Mouse (Mus musculus): ENCODE data around the gene Sspn. TPM values are rescaled to one million over a fixed set of nuclear protein-coding genes. Genes with fewer than 3 reads are reported as not detected.

Gene Sspn
- polyA plus RNA-seq, 1 experiment from 2014 or later: 7.9 TPM

DNA sequence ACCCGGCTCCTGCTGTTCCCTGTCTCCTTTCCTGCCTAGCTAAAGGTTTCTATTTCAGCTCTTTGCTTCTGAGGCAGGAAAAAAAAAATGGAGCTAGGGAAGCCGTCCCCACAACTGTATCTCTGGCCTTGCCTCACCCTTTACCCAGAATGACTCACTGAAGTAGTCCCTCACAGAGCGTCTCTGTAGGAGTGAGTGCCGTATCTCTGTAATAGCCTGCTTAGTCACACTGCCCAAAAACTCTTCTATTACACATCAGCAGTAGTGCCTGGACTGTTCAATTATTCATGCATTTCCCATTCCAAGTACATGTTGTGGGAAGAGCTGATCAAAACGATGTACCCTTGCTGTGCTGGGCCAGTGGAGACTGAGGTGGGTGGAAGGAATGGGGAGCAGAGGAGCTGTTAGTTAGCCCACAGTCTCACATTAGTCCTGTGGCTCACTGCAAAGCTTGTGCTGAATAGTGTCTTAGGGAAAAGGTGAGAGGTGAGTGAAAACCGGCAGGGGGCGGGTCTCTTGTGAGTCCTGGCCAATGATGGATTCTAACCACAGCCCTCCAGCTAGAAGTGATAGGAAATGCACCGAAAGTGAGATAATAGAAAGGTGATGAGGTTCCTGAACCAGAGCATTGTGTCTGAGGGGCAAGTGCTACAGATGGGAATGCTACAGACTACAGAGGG, 46.5 kb downstream of the Sspn start:
- Histone ChIP-seq H3K9ac (ENCODE audit: low read depth, low read length) (no peak overlapping the region), H3K27me3 (ENCODE audit: control insufficient read depth, insufficient read depth, low read length) (no peaks in the 10 kb centered on the region), H3K9me3 (ENCODE audit: control insufficient read depth, low read length) (no peaks in the 10 kb centered on the region), H3K36me3 (ENCODE audit: control insufficient read depth, insufficient read depth, low read length) (no peaks in the 10 kb centered on the region), H3K27ac (ENCODE audit: low read depth, low read length) (no peak overlapping the region), H3K4me1 (ENCODE audit: control insufficient read depth, insufficient read depth, low read length) (no peaks in the 10 kb centered on the region), H3K4me3 (ENCODE audit: low read length) (no peak overlapping the region), H3K4me2 (replicated peaks; ENCODE audit: low read depth, low read length) (no peak overlapping the region)
- no peak for ATAC-seq (ENCODE audit: low FRiP score, low TSS enrichment)
- WGBS: 74% methylated on average over 8 of the region's 8 CpGs

DNA sequence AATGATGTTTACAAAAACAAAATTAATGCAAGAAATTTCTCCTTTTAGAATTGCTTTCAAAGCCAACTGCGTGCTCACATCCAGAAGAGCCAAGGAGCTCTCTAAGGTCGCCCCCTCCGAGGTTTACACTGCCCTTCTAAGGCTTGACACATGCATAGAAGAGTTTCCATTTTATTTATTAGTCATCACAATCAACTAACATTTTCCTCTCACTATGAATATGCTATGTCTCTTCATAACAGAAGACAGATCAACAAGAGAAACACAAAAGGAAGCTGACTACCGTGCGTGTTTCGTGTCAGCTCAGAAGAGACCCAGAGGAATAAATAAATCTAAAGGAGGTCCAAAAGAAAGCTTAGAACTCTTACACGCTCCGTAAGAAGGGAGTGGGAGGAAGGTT, 49.6 kb downstream of the Sspn start:
- Histone ChIP-seq H3K4me3 (ENCODE audit: low read length) (no peak overlapping the region), H3K36me3 (ENCODE audit: control insufficient read depth, insufficient read depth, low read length) (no peaks in the 10 kb centered on the region), H3K9me3 (ENCODE audit: control insufficient read depth, low read length) (no peaks in the 10 kb centered on the region), H3K27ac (ENCODE audit: low read depth, low read length) (no peak overlapping the region), H3K4me1 (ENCODE audit: control insufficient read depth, insufficient read depth, low read length) (no peaks in the 10 kb centered on the region), H3K9ac (ENCODE audit: low read depth, low read length) (no peak overlapping the region), H3K4me2 (replicated peaks; ENCODE audit: low read depth, low read length) (no peak overlapping the region), H3K27me3 (ENCODE audit: control insufficient read depth, insufficient read depth, low read length) (no peaks in the 10 kb centered on the region)
- no peak for ATAC-seq (ENCODE audit: low FRiP score, low TSS enrichment)
- WGBS: 77% methylated on average over 8 of the region's 8 CpGs

DNA sequence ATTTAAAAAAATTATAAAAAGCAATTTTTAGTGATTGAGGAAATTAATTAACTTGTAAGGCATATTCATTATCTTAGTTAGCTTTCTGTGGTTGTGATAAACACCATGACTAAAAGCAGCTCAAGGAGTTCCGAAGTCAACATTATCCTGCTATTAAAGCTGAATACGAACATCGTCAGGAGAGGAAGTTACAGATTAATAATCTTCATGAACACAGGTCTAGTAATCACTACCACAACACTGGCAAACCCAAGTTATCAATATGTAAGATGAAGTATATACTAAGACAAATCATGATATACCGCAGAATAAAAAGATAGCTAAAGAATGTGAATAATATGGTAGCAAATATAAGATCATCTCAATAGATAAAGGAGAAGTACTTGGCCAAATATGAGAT, 50.9 kb downstream of the Sspn start:
- H3K4me3 ChIP-seq (ENCODE audit: low read length): no peak overlapping the region
- WGBS: 92% methylated on average over 4 of the region's 4 CpGs
- no peaks in the 10 kb centered on the region for H3K4me1 ChIP-seq (ENCODE audit: control insufficient read depth, insufficient read depth, low read length)
- H3K27me3 ChIP-seq (ENCODE audit: control insufficient read depth, insufficient read depth, low read length): no peaks in the 10 kb centered on the region
- no peaks in the 10 kb centered on the region for H3K36me3 ChIP-seq (ENCODE audit: control insufficient read depth, insufficient read depth, low read length)
- H3K9me3 ChIP-seq (ENCODE audit: control insufficient read depth, low read length): no peaks in the 10 kb centered on the region
- H3K27ac ChIP-seq (ENCODE audit: low read depth, low read length): no peak overlapping the region
- H3K9ac ChIP-seq (ENCODE audit: low read depth, low read length): no peak overlapping the region
- no peak for ATAC-seq (ENCODE audit: low FRiP score, low TSS enrichment)
- H3K4me2 ChIP-seq (replicated peaks; ENCODE audit: low read depth, low read length): no peak overlapping the region

DNA sequence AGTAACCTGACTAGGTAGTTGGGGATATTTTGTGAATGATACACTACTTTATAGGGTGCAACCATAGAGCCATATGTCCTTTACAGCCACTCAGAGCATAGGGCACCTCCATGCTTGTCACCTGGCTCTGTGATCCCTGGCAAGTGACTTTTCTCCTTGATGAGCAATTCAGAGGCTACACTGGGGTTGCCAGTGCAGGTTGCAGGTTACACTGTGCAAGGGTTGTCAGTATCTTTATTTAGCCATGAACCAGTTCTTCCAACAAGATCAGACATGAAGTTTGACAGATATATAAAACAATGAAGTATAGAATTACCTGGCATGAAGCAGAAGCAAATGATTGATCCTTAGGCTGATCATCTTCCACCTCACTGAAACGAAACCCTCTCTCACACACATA, 59.1 kb downstream of the Sspn start:
- H3K4me1 ChIP-seq (ENCODE audit: control insufficient read depth, insufficient read depth, low read length): peaks cover 3% of the 10 kb centered on the region; the same call in 1 of the 2 replicates
- H3K27me3 ChIP-seq (ENCODE audit: control insufficient read depth, insufficient read depth, low read length): no peaks in the 10 kb centered on the region
- no peaks in the 10 kb centered on the region for H3K36me3 ChIP-seq (ENCODE audit: control insufficient read depth, insufficient read depth, low read length)
- ATAC-seq (ENCODE audit: low FRiP score, low TSS enrichment): no peak
- no peak overlapping the region for H3K4me3 ChIP-seq (ENCODE audit: low read length)
- WGBS: 83% methylated on average over 1 of the region's 1 CpGs
- H3K4me2 ChIP-seq (replicated peaks; ENCODE audit: low read depth, low read length): no peak overlapping the region
- H3K9me3 ChIP-seq (ENCODE audit: control insufficient read depth, low read length): no peaks in the 10 kb centered on the region
- no peak overlapping the region for H3K27ac ChIP-seq (ENCODE audit: low read depth, low read length)
- H3K9ac ChIP-seq (ENCODE audit: low read depth, low read length): no peak overlapping the region

DNA sequence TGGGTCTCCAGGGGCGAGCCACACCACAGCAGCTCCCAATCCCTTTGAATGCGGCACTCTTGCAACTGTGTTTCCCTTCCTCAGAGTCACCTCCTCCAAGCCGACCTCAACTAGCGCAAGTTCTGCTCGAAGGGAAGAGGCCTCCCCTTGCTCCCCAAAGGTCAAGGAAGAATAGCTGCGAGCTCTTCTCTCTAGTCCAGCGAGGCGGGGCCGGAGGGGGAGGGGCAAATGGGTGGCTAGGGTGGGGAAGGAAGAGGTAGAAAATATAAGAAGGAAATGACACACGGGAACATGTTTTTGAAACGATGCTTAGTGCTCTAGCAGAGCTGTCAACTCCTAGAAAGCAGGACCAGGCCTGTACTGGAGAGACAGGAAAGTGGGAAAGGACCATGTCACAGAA, 61.1 kb downstream of the Sspn start:
- WGBS: 65% methylated on average over 11 of the region's 11 CpGs
- peaks cover 3% of the 10 kb centered on the region; the same call in 1 of the 2 replicates for H3K4me1 ChIP-seq (ENCODE audit: control insufficient read depth, insufficient read depth, low read length)
- H3K4me3 ChIP-seq (ENCODE audit: low read length): no peak overlapping the region
- no peaks in the 10 kb centered on the region for H3K9me3 ChIP-seq (ENCODE audit: control insufficient read depth, low read length)
- no peak overlapping the region for H3K9ac ChIP-seq (ENCODE audit: low read depth, low read length)
- no peak overlapping the region for H3K4me2 ChIP-seq (replicated peaks; ENCODE audit: low read depth, low read length)
- H3K36me3 ChIP-seq (ENCODE audit: control insufficient read depth, insufficient read depth, low read length): no peaks in the 10 kb centered on the region
- no peaks in the 10 kb centered on the region for H3K27me3 ChIP-seq (ENCODE audit: control insufficient read depth, insufficient read depth, low read length)
- ATAC-seq (ENCODE audit: low FRiP score, low TSS enrichment): no peak
- H3K27ac ChIP-seq (ENCODE audit: low read depth, low read length): no peak overlapping the region

DNA sequence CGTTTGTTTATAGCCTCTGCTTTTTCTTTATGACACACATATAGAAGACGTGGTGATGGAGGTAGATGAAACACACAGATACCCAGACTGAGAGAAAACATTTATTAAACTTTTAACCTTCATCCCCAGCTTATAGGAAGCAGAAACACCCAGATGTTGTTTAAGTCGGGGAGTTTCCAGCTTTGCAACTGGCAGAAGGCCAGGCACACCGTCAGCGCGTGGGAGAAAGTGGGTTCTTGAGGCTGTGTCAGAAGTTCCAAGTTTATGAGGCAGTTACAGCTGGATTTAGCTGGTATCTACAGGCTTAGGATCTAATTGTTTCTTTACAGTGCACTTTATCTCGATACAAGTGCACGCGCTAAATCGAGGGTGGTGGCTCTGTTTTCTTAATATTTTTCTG, 61.5 kb downstream of the Sspn start:
- 0 out of 2 replicates have a peak, but pooled peaks have one; percentile 46 for ATAC-seq (ENCODE audit: low FRiP score, low TSS enrichment)
- no peak overlapping the region for H3K27ac ChIP-seq (ENCODE audit: low read depth, low read length)

DNA sequence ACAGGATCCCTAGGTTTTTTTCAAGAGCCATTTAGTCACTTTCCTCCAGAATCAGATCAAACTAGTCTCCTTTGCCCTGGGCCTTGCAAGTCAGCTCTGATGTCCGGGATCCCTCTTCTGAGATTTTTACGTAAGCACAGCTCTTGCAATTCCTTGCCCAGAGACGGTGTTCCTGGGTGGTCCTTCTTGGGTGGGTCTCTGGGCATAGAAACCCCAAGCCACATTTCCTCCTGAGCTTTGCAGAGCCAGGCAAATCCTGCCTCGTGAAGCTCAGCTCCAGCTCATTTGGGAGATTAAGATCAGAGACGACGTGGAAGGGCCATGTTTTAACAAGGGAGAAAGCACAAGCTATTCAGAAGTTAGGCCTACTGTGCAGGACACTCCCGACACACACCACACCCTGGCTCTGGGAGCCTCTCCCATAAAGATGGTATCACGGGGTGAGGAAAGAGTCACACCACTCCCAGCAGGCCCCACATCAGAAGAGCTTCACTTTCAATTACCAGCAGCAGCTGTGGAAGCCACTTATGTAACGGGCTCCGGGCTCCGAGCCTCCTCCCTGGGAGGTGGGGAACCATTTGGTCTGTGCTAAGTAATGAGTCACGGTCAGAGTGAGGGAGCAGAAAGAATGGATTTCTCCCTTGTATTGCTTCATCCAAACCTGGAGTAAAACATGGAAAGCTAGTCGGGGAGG, 67.0 kb downstream of the Sspn start:
- Histone ChIP-seq H3K4me1 (ENCODE audit: control insufficient read depth, insufficient read depth, low read length) (peaks cover under 1% of the 10 kb centered on the region; the same call in 1 of the 2 replicates), H3K9ac (ENCODE audit: low read depth, low read length) (no peak overlapping the region), H3K27ac (ENCODE audit: low read depth, low read length) (peak overlapping the region; percentile 55; the same call in 1 of the 2 replicates), H3K27me3 (ENCODE audit: control insufficient read depth, insufficient read depth, low read length) (no peaks in the 10 kb centered on the region), H3K36me3 (ENCODE audit: control insufficient read depth, insufficient read depth, low read length) (no peaks in the 10 kb centered on the region), H3K4me3 (ENCODE audit: low read length) (no peak overlapping the region), H3K9me3 (ENCODE audit: control insufficient read depth, low read length) (no peaks in the 10 kb centered on the region), H3K4me2 (replicated peaks; ENCODE audit: low read depth, low read length) (no peak overlapping the region)
- 17% methylated on average over 13 of the region's 13 CpGs for WGBS
- ATAC-seq (ENCODE audit: low FRiP score, low TSS enrichment): peak; percentile 62; the same call in 1 of the 2 replicates

More for the DNA sequence above, 61.5 kb downstream of the Sspn start:
- no peaks in the 10 kb centered on the region for H3K27me3 ChIP-seq (ENCODE audit: control insufficient read depth, insufficient read depth, low read length)
- H3K36me3 ChIP-seq (ENCODE audit: control insufficient read depth, insufficient read depth, low read length): no peaks in the 10 kb centered on the region
- WGBS: 46% methylated on average over 10 of the region's 10 CpGs
- H3K9me3 ChIP-seq (ENCODE audit: control insufficient read depth, low read length): no peaks in the 10 kb centered on the region
- no peak overlapping the region for H3K4me3 ChIP-seq (ENCODE audit: low read length)
- no peak overlapping the region for H3K4me2 ChIP-seq (replicated peaks; ENCODE audit: low read depth, low read length)
- no peak overlapping the region for H3K9ac ChIP-seq (ENCODE audit: low read depth, low read length)
- peaks cover 3% of the 10 kb centered on the region; the same call in 1 of the 2 replicates for H3K4me1 ChIP-seq (ENCODE audit: control insufficient read depth, insufficient read depth, low read length)

DNA sequence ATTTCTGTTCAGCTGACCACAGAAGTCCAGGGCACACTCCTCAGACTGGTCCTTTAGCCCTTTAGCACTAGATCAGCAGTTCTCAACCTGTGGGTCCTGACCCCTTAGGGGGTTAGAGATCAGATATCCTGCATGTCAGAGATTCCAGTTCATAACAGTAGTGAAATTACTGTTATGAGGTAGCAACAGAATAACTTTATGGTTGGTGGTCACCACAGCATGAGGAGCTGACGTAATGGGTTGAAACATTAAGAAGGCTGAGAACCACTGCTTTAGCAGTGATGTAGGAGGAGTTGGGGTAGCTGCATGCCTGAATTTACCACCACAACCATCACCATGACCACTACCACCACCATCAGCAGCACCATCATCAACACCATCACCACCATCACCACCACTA, 69.3 kb downstream of the Sspn start:
- no peak overlapping the region for H3K27ac ChIP-seq (ENCODE audit: low read depth, low read length)
- H3K36me3 ChIP-seq (ENCODE audit: control insufficient read depth, insufficient read depth, low read length): no peaks in the 10 kb centered on the region
- H3K9me3 ChIP-seq (ENCODE audit: control insufficient read depth, low read length): no peaks in the 10 kb centered on the region
- H3K27me3 ChIP-seq (ENCODE audit: control insufficient read depth, insufficient read depth, low read length): no peaks in the 10 kb centered on the region
- no peak for ATAC-seq (ENCODE audit: low FRiP score, low TSS enrichment)
- peaks cover 3% of the 10 kb centered on the region for H3K4me1 ChIP-seq (ENCODE audit: control insufficient read depth, insufficient read depth, low read length)
- H3K9ac ChIP-seq (ENCODE audit: low read depth, low read length): no peak overlapping the region
- 87% methylated on average over 1 of the region's 1 CpGs for WGBS
- H3K4me3 ChIP-seq (ENCODE audit: low read length): no peak overlapping the region
- H3K4me2 ChIP-seq (replicated peaks; ENCODE audit: low read depth, low read length): no peak overlapping the region

Data from kidney, embryonic 14.5 days (tissue).